Mouse (Mus musculus) stomach, embryonic 16.5 days (tissue): ENCODE results near the gene Gm19426. TPM values are rescaled to one million over a fixed set of nuclear protein-coding genes. Genes with fewer than 3 reads are reported as not detected.

Source experiments
- ATAC-seq: fragments of 200-750 bp; cut with Nextera tagmentation; 2 replicates; pipeline ENCODE4 v1.8.0; 2017; ENCODE audit warnings: moderate number of reproducible peaks, moderate TSS enrichment; ENCODE audit not compliant: insufficient read depth, low FRiP score
- H3K27ac ChIP-seq: fragments of 300-500 bp; sonication (generic); 2 replicates; pipeline ENCODE4 v1.5.1; 2014; ENCODE audit warnings: low read length
- H3K27me3 ChIP-seq: fragments of 300-500 bp; sonication (generic); 2 replicates; pipeline ENCODE4 v1.6.1; 2014; ENCODE audit warnings: low read length, control low read depth, mixed read lengths; ENCODE audit not compliant: control insufficient read depth, insufficient read depth
- H3K36me3 ChIP-seq: fragments of 300-500 bp; sonication (generic); 2 replicates; pipeline ENCODE4 v1.6.1; 2014; ENCODE audit warnings: low read length; ENCODE audit not compliant: control insufficient read depth, insufficient read depth
- H3K4me1 ChIP-seq: fragments of 300-500 bp; sonication (generic); 2 replicates; pipeline ENCODE4 v1.6.1; 2014; ENCODE audit warnings: low read length, control low read depth, mixed read lengths; ENCODE audit not compliant: control insufficient read depth, insufficient read depth
- H3K4me2 ChIP-seq: fragments of 300-500 bp; sonication (generic); 2 replicates; pipeline ENCODE4 v1.6.1; 2014; ENCODE audit warnings: low read depth, low read length, mixed read lengths
- H3K4me3 ChIP-seq: fragments of 300-500 bp; sonication (generic); replicated peaks from 2 replicates; pipeline ENCODE4 v1.5.1; 2014; ENCODE audit warnings: mild to moderate bottlenecking, low read length
- H3K9ac ChIP-seq: fragments of 300-500 bp; sonication (generic); 2 replicates; pipeline ENCODE4 v1.6.1; 2014; ENCODE audit warnings: low read length
- H3K9me3 ChIP-seq: fragments of 300-500 bp; sonication (generic); replicated peaks from 2 replicates; pipeline ENCODE4 v1.6.1; 2016; ENCODE audit warnings: low read length, control low read depth; ENCODE audit not compliant: control insufficient read depth
- WGBS: fragments of 180-500 bp; shearing (Covaris S2); extraction: QIAGEN DNeasy Blood & Tissue Kit; methylation state at CpG from one replicate; pipeline ENCODE4 v1.1.7; 2014; 5-methylcytosine and 5-hydroxymethylcytosine counted together
- polyA plus RNA-seq: library from polyadenylated mRNA; unstranded; fragments of >200 nt; fragmentation: Nextera tagmentation; extraction: Ambion mirVana; gene quantifications from 2 replicates; pipeline ENCODE4 v1.2.1, GENCODE M21; 2015

The Gm19426 gene
- polyA plus RNA-seq, 1 experiment from 2014 or later: 5.7 TPM

GRCm38 (mm10) chr2:84741841-84742450, 1.5 kb downstream of the Gm19426 start:
- H3K27me3 ChIP-seq: no peaks in the 10 kb centered on the region
- 8% methylated on average over 5 of the region's 5 CpGs for WGBS
- peaks cover 59% of the 10 kb centered on the region for H3K4me1 ChIP-seq
- H3K9ac ChIP-seq: peak overlapping the region; percentile 97
- H3K4me3 ChIP-seq: peak overlapping the region; percentile 71
- H3K9me3 ChIP-seq: no peaks in the 10 kb centered on the region
- no peak for ATAC-seq
- H3K27ac ChIP-seq: peak overlapping the region; percentile 99
- H3K36me3 ChIP-seq: 0 out of 2 replicates have a peak, but pooled peaks cover 4% of the 10 kb centered on the region
- H3K4me2 ChIP-seq: peak overlapping the region; percentile 78

GRCm38 (mm10) chr2:84740608-84741333, 2.7 kb downstream of the Gm19426 start:
- Histone ChIP-seq H3K9me3 (no peaks in the 10 kb centered on the region), H3K36me3 (0 out of 2 replicates have a peak, but pooled peaks cover 4% of the 10 kb centered on the region), H3K4me2 (peak overlapping the region; percentile 78), H3K27me3 (no peaks in the 10 kb centered on the region), H3K9ac (peak overlapping the region; percentile 97; the same call in 1 of the 2 replicates), H3K4me3 (peak overlapping the region; percentile 71; the same call in 1 of the 2 replicates), H3K27ac (no peak overlapping the region), H3K4me1 (peaks cover 71% of the 10 kb centered on the region)
- ATAC-seq: no peak
- WGBS: 66% methylated on average over 15 of the region's 15 CpGs

- ATAC-seq: peak; percentile 30; the same call in 1 of the 2 replicates
- Histone ChIP-seq H3K4me1 (peaks cover 79% of the 10 kb centered on the region), H3K27ac (peak overlapping the region; percentile 62)
Measured at GRCm38 (mm10) chr2:84738271-84738911, 5.1 kb downstream of the Gm19426 start.

GRCm38 (mm10) chr2:84737451-84737925, 6.0 kb downstream of the Gm19426 start:
- ATAC-seq: peak; percentile 25; the same call in 1 of the 2 replicates
- WGBS: 2% methylated on average over 8 of the region's 8 CpGs
- H3K36me3 ChIP-seq: 0 out of 2 replicates have a peak, but pooled peaks cover 4% of the 10 kb centered on the region
- H3K4me1 ChIP-seq: peaks cover 79% of the 10 kb centered on the region
- H3K27me3 ChIP-seq: no peaks in the 10 kb centered on the region
- H3K4me2 ChIP-seq: peak overlapping the region; percentile 48
- H3K9ac ChIP-seq: peak overlapping the region; percentile 53; the same call in 1 of the 2 replicates
- no peaks in the 10 kb centered on the region for H3K9me3 ChIP-seq
- H3K27ac ChIP-seq: peak overlapping the region; percentile 8; the same call in 1 of the 2 replicates
- H3K4me3 ChIP-seq: no peak overlapping the region

More at GRCm38 (mm10) chr2:84738271-84738911, 5.1 kb downstream of the Gm19426 start:
- H3K27me3 ChIP-seq: no peaks in the 10 kb centered on the region
- peak overlapping the region; percentile 18; the same call in 1 of the 2 replicates for H3K9ac ChIP-seq
- no peaks in the 10 kb centered on the region for H3K9me3 ChIP-seq
- peak overlapping the region; percentile 11 for H3K4me3 ChIP-seq
- 1% methylated on average over 12 of the region's 12 CpGs for WGBS
- H3K4me2 ChIP-seq: peak overlapping the region; percentile 48
- 0 out of 2 replicates have a peak, but pooled peaks cover 4% of the 10 kb centered on the region for H3K36me3 ChIP-seq

GRCm38 (mm10) chr2:84736312-84737161, 6.9 kb downstream of the Gm19426 start:
- 0 out of 2 replicates have a peak overlapping the region, but pooled peaks have one; percentile 4 for H3K4me3 ChIP-seq
- H3K9me3 ChIP-seq: no peaks in the 10 kb centered on the region
- H3K4me1 ChIP-seq: peaks cover 71% of the 10 kb centered on the region
- H3K9ac ChIP-seq: peak overlapping the region; percentile 53
- WGBS: 4% methylated on average over 27 of the region's 27 CpGs
- no peak for ATAC-seq
- H3K27ac ChIP-seq: no peak overlapping the region
- H3K36me3 ChIP-seq: 0 out of 2 replicates have a peak, but pooled peaks cover 4% of the 10 kb centered on the region
- no peaks in the 10 kb centered on the region for H3K27me3 ChIP-seq
- H3K4me2 ChIP-seq: peak overlapping the region; percentile 48

- H3K27me3 ChIP-seq: no peaks in the 10 kb centered on the region
- 0 out of 2 replicates have a peak, but pooled peaks have one; percentile 8 for ATAC-seq
- peaks cover 60% of the 10 kb centered on the region for H3K4me1 ChIP-seq
- H3K36me3 ChIP-seq: 0 out of 2 replicates have a peak, but pooled peaks cover 2% of the 10 kb centered on the region
- H3K4me2 ChIP-seq: peak overlapping the region; percentile 60
- peak overlapping the region; percentile 49 for H3K4me3 ChIP-seq
- 10% methylated on average over 7 of the region's 7 CpGs for WGBS
- H3K9ac ChIP-seq: 0 out of 2 replicates have a peak overlapping the region, but pooled peaks have one; percentile 66
- no peak overlapping the region for H3K27ac ChIP-seq
- no peaks in the 10 kb centered on the region for H3K9me3 ChIP-seq
Measured at GRCm38 (mm10) chr2:84735346-84735920, 8.0 kb downstream of the Gm19426 start.

- Histone ChIP-seq H3K9me3 (no peaks in the 10 kb centered on the region), H3K4me2 (peak overlapping the region; percentile 60), H3K27ac (no peak overlapping the region), H3K4me3 (peak overlapping the region; percentile 49), H3K4me1 (peaks cover 55% of the 10 kb centered on the region), H3K36me3 (no peaks in the 10 kb centered on the region), H3K9ac (peak overlapping the region; percentile 66), H3K27me3 (no peaks in the 10 kb centered on the region)
- 0% methylated on average over 2 of the region's 2 CpGs for WGBS
- no peak for ATAC-seq
Measured at GRCm38 (mm10) chr2:84734919-84735318, 8.5 kb downstream of the Gm19426 start.
